Mouse (Mus musculus): ENCODE results near the gene Etnk2. TPM values are rescaled to one million over a fixed set of nuclear protein-coding genes. Genes with fewer than 3 reads are reported as not detected.

Gene Etnk2
- total RNA-seq, 2 experiments from 2014 or later: 7.7 to 52.9 TPM

DNA sequence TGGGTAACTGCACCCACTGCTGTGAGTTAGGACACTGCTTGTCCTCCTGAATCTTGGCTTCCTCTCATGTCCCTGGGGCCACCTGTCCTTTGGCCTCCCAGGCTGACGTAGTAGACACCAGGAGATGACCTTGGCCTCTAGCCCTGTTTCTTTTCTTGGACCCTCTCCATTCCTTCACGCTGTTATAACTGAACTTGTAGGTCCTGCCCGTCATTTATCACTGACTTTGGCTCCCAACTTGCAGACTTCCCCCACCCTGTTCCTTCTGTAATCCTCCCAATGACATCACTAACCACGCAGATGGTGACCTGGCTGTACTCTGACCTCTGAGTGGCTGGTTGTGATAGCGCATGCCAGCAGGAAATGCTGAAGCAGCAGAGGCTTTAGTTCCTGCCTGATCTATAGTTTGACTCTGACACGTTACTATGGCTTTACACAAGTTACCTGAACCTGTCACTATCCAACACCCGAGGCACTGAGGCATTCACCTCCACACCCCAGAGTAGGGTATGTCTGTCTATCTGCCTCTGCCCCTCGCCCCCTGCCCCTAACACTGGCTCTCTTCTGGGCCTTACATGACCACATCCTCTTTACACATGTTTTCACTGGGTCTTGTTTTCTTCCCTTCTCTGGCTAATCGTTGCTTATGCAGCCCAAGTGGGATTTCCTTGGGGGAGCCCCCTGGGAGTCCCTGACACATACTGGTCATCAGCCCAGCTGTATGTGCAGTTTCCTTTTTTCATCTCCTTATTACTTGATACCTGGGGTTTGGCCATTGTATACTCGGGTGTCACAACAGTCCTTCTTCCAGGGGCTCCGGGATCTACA is 15.5 kb upstream of the Etnk2 start:
- DNase-seq (ENCODE audit: low spot score in 2 of 2): peak in 1 of 2 experiments; percentile 26

GRCm38 (mm10) chr1:133350210-133350609 is 13.2 kb upstream of the Etnk2 start, which contains the start of gene Ren1:
Ren1 (plus strand) TSS chr1:133350510.
- no peak for DNase-seq (ENCODE audit: low spot score in 2 of 2)

DNA sequence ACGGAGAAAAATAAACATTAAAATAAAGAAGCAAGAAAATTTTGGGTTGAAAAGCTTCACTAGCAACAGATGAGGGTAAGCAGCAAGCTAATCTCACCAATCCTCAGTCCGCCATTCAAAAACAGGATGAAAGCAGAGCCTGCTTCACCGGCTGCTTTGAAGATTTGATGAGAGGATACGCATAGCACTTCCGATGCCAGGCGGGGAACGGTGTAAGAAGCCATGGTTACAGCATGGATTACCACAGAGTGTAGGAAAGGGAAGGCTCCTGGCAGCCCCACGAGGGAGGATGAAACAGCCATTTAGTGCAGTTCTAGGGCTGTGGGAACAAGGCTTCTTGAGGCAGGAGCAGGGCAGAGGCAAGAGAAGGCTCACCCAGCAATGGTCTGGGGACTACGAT is 11.6 kb upstream of the Etnk2 start:
- no peak for DNase-seq (ENCODE audit: low spot score in 2 of 2)

- DNase-seq (ENCODE audit: low spot score in 2 of 2): peak; percentile 80 to 85
Measured at GRCm38 (mm10) chr1:133353371-133353809, 10.0 kb upstream of the Etnk2 start.

- DNase-seq (ENCODE audit: low spot score in 2 of 2): no peak
Measured at GRCm38 (mm10) chr1:133355469-133355868, 7.9 kb upstream of the Etnk2 start.

DNA sequence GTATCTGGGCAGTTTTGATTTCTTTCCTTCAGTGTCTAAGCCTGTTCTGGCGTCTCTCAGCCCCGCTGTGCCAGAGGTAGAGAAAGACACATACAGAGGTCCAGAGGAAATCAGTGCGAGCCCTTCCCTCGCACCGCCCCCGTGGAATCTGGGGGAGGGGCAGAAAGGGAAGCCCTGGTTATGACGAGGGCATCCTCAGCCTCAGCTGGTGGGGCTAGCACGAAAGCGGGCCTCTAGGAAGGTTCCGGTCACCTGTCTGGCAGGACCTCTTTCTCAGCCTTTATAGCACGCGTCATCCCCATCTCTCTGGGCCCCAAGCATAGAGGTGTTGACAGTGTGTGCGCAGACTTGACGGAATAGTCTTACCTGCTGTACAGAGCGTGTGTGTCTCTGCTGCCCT is 7.5 kb upstream of the Etnk2 start:
- DNase-seq (ENCODE audit: low spot score in 2 of 2): no peak

DNA sequence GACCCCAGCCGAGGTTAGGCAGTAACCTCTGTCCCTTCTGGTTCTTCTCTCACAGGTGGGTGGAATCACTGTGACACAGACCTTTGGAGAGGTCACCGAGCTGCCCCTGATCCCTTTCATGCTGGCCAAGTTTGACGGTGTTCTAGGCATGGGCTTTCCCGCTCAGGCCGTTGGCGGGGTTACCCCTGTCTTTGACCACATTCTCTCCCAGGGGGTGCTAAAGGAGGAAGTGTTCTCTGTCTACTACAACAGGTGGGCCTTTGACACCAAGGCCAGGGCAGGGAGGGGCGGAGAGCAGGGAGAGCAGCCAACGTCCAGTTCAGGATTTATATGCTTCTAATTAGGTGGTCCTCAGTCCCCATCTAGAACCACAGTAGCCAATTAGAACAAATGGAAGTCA is 7.0 kb upstream of the Etnk2 start:
- DNase-seq (ENCODE audit: low spot score in 2 of 2): no peak

DNA sequence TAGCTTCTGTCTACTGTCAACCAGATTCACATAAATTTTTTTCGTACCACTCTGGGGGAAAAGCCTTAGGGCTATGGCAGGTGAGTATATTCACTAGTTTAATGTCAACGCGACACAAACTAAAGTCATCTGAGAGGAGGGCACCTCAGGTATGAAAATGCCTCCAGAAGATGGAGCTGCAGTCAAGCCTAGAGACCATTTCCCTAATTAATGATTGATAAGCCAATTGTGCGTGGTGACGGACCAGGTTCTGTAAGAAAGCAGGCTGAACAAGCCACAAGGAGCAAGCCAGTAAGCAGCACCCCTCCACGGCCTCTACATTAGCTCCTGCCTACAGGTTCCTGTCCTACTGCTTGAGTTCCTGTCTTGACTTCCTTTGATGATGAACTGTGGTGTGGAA is 2.4 kb upstream of the Etnk2 start:
- DNase-seq (ENCODE audit: low spot score in 2 of 2): no peak

DNA sequence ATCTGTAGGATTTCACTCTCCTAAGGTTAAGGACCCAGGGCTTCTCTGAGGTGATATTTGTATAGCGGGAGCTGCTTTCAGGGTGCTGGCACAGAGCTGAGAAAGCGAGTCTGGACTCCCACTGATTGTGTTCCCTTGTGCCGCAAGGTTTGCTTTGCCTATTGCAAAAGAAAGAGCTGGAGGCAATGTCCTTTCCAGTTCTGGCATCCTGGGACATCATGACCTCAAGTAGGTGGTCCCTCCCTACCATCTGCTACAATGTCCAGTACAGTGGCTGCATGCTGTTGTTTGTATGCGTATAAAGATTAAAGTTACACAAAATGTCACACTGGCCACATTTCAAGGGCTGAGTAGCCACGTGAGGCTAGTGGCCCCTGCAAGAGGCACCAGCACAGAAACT is 1.3 kb upstream of the Etnk2 start:
- no peak for DNase-seq (ENCODE audit: low spot score in 2 of 2)

DNA sequence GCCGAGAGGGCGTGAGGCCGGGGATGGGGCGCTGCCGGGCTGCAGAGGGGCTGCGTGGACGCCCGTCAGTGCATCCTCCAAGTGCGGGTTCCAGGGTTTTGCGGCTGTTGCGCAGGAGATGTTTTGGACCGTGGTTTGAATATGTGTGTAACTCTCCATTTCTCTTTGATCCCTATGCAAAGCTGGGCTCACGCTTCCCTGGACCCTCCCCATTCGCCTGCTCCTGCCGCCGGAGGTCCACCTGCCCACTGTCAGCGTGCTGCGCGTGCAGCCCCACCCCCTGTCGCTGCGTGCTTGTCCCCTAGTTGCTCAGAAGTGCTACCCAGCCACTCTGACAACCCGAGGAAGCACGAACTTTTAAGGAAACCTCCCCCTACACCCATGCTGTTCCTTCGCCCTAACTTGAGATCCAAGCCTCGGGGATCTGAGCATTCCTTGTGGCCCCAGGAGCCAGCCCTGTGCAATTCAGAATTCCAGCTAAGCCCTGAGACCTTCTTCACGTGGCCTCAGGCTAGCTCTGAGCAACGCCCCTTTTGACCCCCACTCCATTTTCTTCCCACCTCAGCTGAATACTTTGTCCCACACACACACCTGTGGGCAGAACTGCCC is 754 bp downstream of the Etnk2 start:
- no peak for DNase-seq (ENCODE audit: low spot score in 2 of 2)

GRCm38 (mm10) chr1:133364890-133365289 is 1.5 kb downstream of the Etnk2 start:
- DNase-seq (ENCODE audit: low spot score in 2 of 2): no peak

- DNase-seq (ENCODE audit: low spot score in 2 of 2): no peak
Measured at GRCm38 (mm10) chr1:133366951-133367605, 3.7 kb downstream of the Etnk2 start.

GRCm38 (mm10) chr1:133367606-133368488 is 4.5 kb downstream of the Etnk2 start:
- peak in 1 of 2 experiments; percentile 33 for DNase-seq (ENCODE audit: low spot score in 2 of 2)

DNA sequence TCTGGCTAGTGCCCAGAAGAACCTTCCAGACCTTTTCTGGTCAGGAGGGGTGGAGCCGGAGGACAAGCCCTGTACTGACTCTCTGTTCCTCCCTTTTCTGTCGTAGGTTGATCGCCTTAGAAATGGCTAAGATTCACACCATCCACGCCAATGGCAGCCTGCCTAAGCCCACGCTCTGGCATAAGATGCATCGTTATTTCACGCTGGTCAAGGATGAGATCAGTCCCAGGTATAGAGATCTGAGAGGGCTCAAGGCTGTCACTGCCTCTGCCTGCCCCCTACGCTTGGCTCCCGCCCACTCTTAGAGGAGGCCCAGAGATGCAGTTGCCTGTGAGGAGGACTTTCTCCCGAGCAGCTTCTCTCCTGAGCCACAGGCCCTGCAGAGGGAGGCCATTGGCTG is 5.3 kb downstream of the Etnk2 start:
- no peak for DNase-seq (ENCODE audit: low spot score in 2 of 2)

- no peak for DNase-seq (ENCODE audit: low spot score in 2 of 2)
Measured at GRCm38 (mm10) chr1:133370352-133370751, 7.0 kb downstream of the Etnk2 start.

DNA sequence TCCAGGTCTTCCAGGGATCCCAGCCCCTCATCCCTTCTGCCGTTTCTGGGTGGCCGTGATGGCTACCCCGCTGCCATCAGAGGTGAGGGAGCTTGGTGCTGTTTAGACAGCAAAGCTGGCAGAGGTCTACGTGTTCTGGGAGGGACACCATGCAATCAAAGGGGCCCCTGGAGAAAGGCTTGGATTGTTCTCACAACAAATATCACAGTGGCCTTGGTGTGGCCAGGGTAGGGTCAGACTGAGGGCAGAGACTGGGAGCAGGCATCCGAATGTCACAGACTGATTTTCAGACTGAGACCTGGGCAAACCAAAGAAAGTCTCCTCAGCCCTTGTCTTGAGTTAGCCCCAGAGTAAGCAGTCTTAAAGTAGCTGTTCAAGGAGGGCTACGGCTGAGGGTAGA is 8.1 kb downstream of the Etnk2 start:
- DNase-seq (ENCODE audit: low spot score in 2 of 2): no peak

GRCm38 (mm10) chr1:133372113-133372512 is 8.7 kb downstream of the Etnk2 start:
- DNase-seq (ENCODE audit: low spot score in 2 of 2): peak in 1 of 2 experiments; percentile 48

- DNase-seq (ENCODE audit: low spot score in 2 of 2): no peak
Measured at GRCm38 (mm10) chr1:133375696-133376346, 12.4 kb downstream of the Etnk2 start.

- DNase-seq (ENCODE audit: low spot score in 2 of 2): no peak
Measured at GRCm38 (mm10) chr1:133377547-133377946, 14.2 kb downstream of the Etnk2 start.

DNA sequence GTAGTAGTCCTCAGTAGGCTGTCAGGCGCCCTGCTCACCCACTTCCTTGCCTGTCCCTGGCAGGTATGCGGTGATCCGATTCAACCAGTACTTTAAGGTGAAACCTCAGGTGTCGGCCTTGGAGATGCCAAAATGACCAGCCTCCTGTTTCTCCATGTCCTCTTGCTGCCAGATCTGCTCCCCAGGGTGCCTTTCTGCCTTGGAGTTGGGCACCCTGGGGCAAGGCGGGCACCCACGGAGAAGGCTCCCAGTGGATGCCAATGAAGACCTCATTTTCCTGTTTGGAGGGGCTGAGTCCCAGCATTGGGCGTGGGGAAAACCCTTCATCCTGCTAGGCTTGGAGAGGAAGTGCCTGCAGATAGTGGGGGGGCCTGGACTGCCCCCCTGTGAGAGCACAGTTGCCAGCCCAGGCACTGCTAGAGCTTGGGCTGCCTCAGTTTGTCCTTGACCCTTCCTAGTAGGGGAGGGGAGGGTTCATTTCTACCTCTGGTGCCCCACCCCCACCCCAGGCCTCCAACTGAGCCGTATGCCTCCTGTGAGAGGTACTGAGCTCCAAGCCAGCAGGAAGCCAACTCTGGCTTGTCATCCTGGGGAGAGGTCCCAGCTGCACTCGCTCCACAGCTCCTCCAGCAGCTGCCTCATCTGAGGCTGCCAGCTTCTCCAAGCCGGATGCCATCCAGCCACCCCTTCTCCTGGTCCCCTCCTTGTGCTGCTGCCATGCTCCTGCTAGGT is 16.0 kb downstream of the Etnk2 start:
- no peak for DNase-seq (ENCODE audit: low spot score in 2 of 2)

Data from adrenal gland, adult 18-20 months (tissue).